Mouse (Mus musculus): ENCODE results near the gene Pglyrp1. TPM values are rescaled to one million over a fixed set of nuclear protein-coding genes. Genes with fewer than 3 reads are reported as not detected.
A peak's percentile ranks its signal among the peaks of the same experiment; 100 is the strongest.

Gene Pglyrp1
- total RNA-seq, 2 experiments from 2014 or later = 0.99 to 1.3 TPM

DNA sequence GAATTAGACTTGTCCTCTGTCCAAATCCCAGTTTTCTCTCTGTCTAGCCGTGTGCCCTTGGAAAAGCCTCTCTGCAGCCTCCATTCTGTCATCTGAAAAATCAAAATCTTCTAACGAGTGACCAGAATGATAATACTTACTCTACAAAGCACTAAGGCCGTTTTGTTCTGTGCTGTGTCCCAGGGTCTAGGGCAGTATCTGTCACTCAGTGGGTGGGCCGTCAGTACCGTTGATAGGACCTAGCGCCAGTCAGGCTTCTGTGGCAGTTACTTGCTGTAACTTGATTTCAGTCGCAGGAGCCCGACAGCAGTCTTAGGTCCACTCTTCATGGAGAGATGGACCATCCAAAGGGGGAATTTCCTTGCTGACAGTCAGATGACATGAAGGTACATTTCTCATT is 53.2 kb downstream of the Pglyrp1 start:
- intact Hi-C loops (cut with DNase I) = no loop called here
- DNase-seq = no peak

GRCm38 (mm10) chr7:18925162-18925938 is 54.2 kb downstream of the Pglyrp1 start, which contains the start of gene Nova2:
TSS of gene Nova2 (plus strand) at chr7:18925888.
- DNase-seq = peak; percentile 68 to 75
- intact Hi-C loops (cut with DNase I) = no loop called here

DNA sequence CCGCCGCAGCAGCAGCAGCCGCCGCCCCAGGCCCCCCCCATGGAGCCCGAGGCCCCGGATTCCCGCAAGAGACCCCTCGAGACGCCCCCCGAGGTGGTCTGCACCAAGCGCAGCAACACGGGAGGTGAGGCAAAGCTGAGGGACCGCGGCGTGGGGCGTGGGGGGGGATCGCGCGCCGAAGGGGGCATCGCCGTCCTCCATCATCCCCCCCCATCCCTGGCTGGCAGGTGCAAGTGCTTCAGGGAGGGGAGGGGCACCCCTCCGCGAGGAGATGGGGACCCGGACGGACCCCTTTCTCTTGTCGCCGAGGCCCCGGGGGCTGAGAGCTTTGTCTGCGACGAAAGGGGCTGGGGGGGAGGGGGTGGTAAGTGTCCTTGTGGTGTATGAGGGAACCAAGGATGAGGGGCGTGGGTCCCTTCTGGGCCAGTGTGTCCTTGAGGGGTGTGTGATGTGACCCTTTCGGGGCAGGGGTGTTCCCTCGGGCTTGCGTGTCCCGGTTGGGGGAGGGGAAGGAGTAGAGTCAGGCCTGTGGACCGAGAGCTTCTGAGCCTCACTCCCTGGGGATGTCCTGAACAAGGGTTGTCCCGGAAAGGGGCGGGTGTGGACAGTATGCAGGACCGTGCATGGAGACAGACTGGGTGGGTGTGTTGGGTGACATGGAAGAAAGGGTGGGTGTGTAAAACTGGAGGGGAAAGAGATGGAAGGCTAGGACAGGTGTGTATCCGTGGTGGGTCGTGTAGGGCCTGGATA is 55.1 kb downstream of the Pglyrp1 start:
- intact Hi-C loops (cut with DNase I) = no loop called here

DNA sequence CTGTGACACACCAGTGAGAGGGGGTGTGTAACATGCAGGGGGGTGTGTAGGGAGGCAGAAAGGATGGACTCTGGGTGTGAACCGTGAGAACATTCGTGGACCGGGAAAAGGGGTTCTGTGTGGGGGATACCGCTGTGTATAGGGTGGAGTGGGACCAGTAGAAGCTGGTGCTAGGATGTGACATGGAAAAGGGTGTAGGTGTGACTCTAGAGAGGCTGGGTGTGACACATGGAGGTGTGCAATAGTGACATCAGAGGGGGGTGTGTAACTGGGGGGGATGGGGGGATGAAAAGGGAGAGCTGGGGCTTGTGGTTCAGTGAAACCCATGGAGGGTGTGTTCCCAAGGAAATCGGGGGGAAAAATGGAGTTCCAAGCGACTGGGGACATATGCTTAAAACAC is 55.8 kb downstream of the Pglyrp1 start:
- DNase-seq = no peak
- intact Hi-C loops (cut with DNase I) = no loop called here

More for the DNA sequence above, 55.1 kb downstream of the Pglyrp1 start:
- DNase-seq = no peak

- no peak for DNase-seq
- intact Hi-C loops (cut with DNase I) = no loop called here
Observed at GRCm38 (mm10) chr7:18927759-18928158, 56.6 kb downstream of the Pglyrp1 start.

Other genes starting within 250 kb of the Pglyrp1 start
- not detected for gene Psg21, start 214.6 kb upstream of the Pglyrp1 start, total RNA-seq (2021)
- gene Psg20, start 185.1 kb upstream of the Pglyrp1 start, total RNA-seq (2021) = not detected
- gene Psg22, start 153.2 kb upstream of the Pglyrp1 start, total RNA-seq (2021) = not detected
- gene Psg19, start 72.8 kb upstream of the Pglyrp1 start, total RNA-seq (2021) = not detected
- gene Psg17, start 49.7 kb upstream of the Pglyrp1 start, total RNA-seq (2021) = not detected
- gene Mill2, start 31.4 kb upstream of the Pglyrp1 start, total RNA-seq (2021) = 1 to 10 TPM; 1.8 to 2.1 TPM
- 1 to 10 TPM; 5.2 to 6.1 TPM for gene Ccdc61, start 39.1 kb downstream of the Pglyrp1 start, total RNA-seq (2021)
- 1 to 10 TPM; 1.7 to 1.8 TPM for gene Nova2, start 54.6 kb downstream of the Pglyrp1 start, total RNA-seq (2021)
- not detected for gene Nanos2, start 116.1 kb downstream of the Pglyrp1 start, total RNA-seq (2021)
- gene Mypop, start 119.9 kb downstream of the Pglyrp1 start, total RNA-seq (2021) = 1 to 10 TPM; 4.7 to 6.4 TPM
- gene Irf2bp1, start 132.7 kb downstream of the Pglyrp1 start, total RNA-seq (2021) = 10 to 100 TPM; 13.8 to 15.1 TPM
- not detected for gene Foxa3, start 152.2 kb downstream of the Pglyrp1 start, total RNA-seq (2021)
- 10 to 100 TPM; 61.8 to 65.7 TPM for gene Sympk, start 153.0 kb downstream of the Pglyrp1 start, total RNA-seq (2021)
- not detected for gene Rsph6a, start 183.4 kb downstream of the Pglyrp1 start, total RNA-seq (2021)
- 10 to 100 TPM; 21.6 to 26.1 TPM for gene Dmwd, start 204.9 kb downstream of the Pglyrp1 start, total RNA-seq (2021)
- 100 to 1,000 TPM; 272 to 309 TPM for gene Dmpk, start 212.5 kb downstream of the Pglyrp1 start, total RNA-seq (2021)
- gene Six5, start 223.3 kb downstream of the Pglyrp1 start, total RNA-seq (2021) = 1 to 10 TPM; 1.2 to 1.5 TPM
- gene Gm4969, start 247.0 kb downstream of the Pglyrp1 start, total RNA-seq (2021) = not detected
- gene Fbxo46, start 248.5 kb downstream of the Pglyrp1 start, total RNA-seq (2021) = 1 to 10 TPM; 2.0 to 2.8 TPM

Data from gastrocnemius, postnatal 36 days (tissue).